Mouse (Mus musculus): ENCODE data around the gene Vtcn1.

DNA sequence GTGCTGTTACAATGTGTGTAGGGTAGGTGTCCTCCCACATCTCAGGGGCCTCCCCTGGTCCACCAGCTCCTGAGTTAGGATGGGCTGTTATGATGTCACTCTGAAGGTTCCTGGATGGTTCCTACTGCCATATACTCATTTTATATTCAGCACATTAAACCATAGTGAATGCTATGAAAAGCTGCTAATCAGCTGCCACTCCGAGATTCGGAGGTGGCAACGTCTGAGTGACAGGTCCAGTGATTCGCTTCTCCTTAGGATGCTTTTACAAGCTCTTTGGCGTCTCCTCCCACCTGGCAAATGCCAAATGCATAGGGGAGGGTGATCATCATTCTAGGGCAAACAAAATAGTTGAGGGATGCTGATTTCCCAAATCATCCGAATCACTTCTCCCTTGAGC lies 70.2 kb downstream of the Vtcn1 start:
- TF ChIP-seq CTCF (IDR thresholded peaks at IDR 0.05; ENCODE audit: low read depth, low read length) (no peak), POLR2AphosphoS5 (IDR thresholded peaks at IDR 0.05; ENCODE audit: insufficient replicate concordance, low read depth, low read length) (no peak)

Measured in G1E (cell line).